Mouse (Mus musculus): ENCODE results near the gene Dbr1. TPM values are rescaled to one million over a fixed set of nuclear protein-coding genes. Genes with fewer than 3 reads are reported as not detected.

Gene Dbr1
- 26.8 and 31.4 TPM in 2 replicates for polyA plus RNA-seq (2016; fragmentation: Nextera tagmentation; extraction: Ambion mirVana)

DNA sequence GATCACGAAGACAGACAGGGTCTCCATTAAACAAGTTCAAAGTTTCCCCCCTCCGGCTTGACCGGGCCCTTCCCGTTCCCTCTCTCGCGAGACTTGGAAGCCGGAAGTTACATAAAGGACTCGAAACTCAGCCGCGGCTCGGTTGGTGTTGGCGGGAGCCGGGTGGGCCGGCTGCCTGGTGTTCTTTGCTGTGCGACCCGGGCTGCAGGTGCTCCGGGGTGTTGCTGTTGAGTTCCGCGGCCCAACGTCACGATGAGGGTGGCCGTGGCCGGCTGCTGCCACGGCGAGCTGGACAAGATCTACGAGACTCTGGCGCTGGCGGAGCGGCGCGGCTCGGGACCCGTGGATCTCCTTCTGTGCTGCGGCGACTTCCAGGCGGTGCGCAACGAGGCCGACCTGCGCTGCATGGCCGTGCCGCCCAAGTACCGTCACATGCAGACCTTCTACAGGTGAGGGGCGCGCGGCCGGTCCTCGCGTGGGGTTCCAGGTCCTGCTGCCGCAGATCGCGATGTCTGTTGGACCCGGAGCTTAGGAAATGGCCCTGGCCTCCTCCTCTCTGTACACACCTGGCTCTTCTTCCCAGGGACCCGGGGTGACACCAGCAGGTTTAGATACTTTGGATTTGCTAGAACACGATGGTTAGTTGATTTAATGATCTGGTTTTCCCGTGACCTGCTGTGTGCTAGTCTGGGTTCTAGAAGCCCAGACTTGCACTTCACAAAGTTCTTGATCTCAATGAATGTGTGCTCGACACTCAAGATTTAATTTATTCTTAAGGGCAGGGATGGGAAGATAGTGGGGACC, at the start of gene Dbr1:
Gene Dbr1, plus strand, starts transcription at position 123 of the 804 bp plus-strand sequence.
- H3K4me1 ChIP-seq: peaks cover 26% of the 10 kb centered on the region
- peaks cover 29% of the 10 kb centered on the region for H3K36me3 ChIP-seq
- peak within 1 kb of the TSS; percentile 75 for H3K4me2 ChIP-seq
- H3K4me3 ChIP-seq: peak within 1 kb of the TSS; percentile 88
- peak; percentile 91 for ATAC-seq
- 0 out of 2 replicates have a peak, but pooled peaks cover 3% of the 10 kb centered on the region for H3K27me3 ChIP-seq (replicated peaks)
- peak within 1 kb of the TSS; percentile 92 for H3K9ac ChIP-seq
- H3K9me3 ChIP-seq (replicated peaks): no peaks in the 10 kb centered on the region
- peak within 1 kb of the TSS; percentile 88 for H3K27ac ChIP-seq
- WGBS (ENCODE audit: insufficient replicate concordance): 2% methylated on average over 57 of the region's 57 CpGs

- no peak overlapping the region for H3K9ac ChIP-seq
- no peak overlapping the region for H3K27ac ChIP-seq
- H3K36me3 ChIP-seq: peaks cover 82% of the 10 kb centered on the region
- ATAC-seq: no peak
- H3K4me2 ChIP-seq: no peak overlapping the region
- no peaks in the 10 kb centered on the region for H3K9me3 ChIP-seq (replicated peaks)
- H3K4me1 ChIP-seq: no peaks in the 10 kb centered on the region
- H3K4me3 ChIP-seq: no peak overlapping the region
- H3K27me3 ChIP-seq (replicated peaks): no peaks in the 10 kb centered on the region
- 66% methylated on average over 1 of the region's 1 CpGs for WGBS (ENCODE audit: insufficient replicate concordance)
Observed at GRCm38 (mm10) chr9:99531865-99532264, 43.7 kb upstream of the Dbr1 start.

DNA sequence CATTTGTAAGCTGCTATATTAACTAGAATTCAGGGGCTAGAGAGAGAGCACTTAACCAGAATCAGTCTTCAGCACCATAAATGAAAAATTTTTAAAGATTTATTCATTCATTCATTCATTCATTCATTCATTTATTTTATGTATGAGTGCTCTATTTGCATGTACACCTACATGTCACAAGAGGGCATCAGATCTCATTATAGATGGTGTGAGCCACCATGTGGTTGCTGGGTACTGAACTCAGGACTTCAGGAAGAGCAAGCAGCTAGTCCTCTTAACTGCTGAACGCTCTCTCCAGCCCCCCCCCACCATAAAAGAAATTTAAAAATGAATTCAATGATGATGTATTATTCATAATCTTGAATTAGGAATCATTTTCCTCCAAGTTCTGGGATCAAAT, 29.3 kb upstream of the Dbr1 start:
- Histone ChIP-seq H3K4me3 (no peak overlapping the region), H3K4me2 (no peak overlapping the region), H3K36me3 (peaks cover 5% of the 10 kb centered on the region), H3K9me3 (replicated peaks) (no peaks in the 10 kb centered on the region), H3K9ac (no peak overlapping the region), H3K27ac (no peak overlapping the region), H3K27me3 (replicated peaks) (no peaks in the 10 kb centered on the region), H3K4me1 (no peaks in the 10 kb centered on the region)
- no peak for ATAC-seq
- WGBS (ENCODE audit: insufficient replicate concordance): 72% methylated on average over 1 of the region's 1 CpGs

DNA sequence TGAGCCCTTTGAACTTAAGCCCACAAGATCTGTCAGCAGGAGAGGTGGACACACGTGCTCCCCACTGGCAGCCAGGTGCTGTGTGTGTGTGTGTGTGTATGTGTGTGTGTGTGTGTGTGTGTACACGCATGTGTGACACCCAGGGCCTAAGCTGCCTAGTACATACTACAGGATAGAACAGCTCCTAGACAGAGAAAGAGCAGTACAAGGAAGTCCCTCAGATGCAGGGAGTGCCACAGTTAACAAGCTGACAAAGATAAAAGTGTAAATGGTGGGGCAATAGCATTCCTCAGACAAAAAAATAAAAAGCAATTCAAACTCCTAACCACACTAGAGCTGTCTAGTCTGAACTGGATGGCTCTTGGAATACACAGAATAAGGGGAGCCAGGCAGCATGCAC, 23.5 kb upstream of the Dbr1 start:
- no peak overlapping the region for H3K4me2 ChIP-seq
- H3K36me3 ChIP-seq: peaks cover 5% of the 10 kb centered on the region
- ATAC-seq: no peak; the same call in 1 of the 2 replicates
- H3K4me3 ChIP-seq: no peak overlapping the region
- H3K4me1 ChIP-seq: peaks cover 49% of the 10 kb centered on the region
- no peak overlapping the region for H3K27ac ChIP-seq
- no peaks in the 10 kb centered on the region for H3K9me3 ChIP-seq (replicated peaks)
- WGBS (ENCODE audit: insufficient replicate concordance): 59% methylated on average over 2 of the region's 2 CpGs
- no peaks in the 10 kb centered on the region for H3K27me3 ChIP-seq (replicated peaks)
- H3K9ac ChIP-seq: no peak overlapping the region

DNA sequence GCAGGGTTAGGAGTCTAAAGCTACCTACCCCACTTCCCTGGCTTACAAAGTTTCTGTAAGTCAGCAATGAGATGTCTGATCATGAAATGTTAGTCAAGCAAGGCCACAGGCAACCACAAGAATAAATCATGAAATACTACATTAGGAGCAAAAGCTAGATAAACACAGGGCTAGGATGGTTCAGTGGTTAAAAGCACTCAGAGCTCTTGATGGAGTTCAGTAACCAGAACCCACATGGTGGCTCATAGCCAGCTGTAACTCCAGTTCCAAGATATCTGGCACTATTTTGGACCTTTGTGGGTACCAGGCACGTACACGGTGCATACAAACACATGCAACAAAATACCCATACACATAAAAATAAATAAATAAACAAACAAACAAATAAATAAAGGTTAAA, 22.6 kb upstream of the Dbr1 start:
- peaks cover 59% of the 10 kb centered on the region for H3K4me1 ChIP-seq
- 80% methylated on average over 2 of the region's 2 CpGs for WGBS (ENCODE audit: insufficient replicate concordance)

DNA sequence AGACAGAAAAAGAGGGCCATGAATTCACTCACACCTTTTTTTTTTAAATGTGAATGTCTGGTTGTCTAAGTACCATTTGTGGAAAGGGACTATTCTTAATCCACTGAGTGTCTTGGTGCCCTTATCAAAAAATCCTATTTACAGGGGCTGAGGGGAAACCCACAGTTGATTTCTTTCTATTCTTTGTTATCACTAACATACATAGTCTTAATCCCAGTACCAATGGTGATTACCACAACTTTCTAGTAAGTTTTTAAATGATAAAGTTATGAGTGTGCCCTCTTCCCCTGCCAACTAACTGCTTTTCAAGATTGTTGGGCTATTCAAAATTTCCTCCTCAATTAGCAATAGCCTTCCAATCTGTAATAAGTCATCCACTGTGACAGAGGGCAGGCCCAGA, 21.5 kb upstream of the Dbr1 start:
- Histone ChIP-seq H3K4me1 (peaks cover 67% of the 10 kb centered on the region), H3K9ac (no peak overlapping the region), H3K27ac (0 out of 2 replicates have a peak overlapping the region, but pooled peaks have one; percentile 55), H3K4me2 (no peak overlapping the region), H3K27me3 (replicated peaks) (no peaks in the 10 kb centered on the region), H3K4me3 (no peak overlapping the region), H3K9me3 (replicated peaks) (no peaks in the 10 kb centered on the region), H3K36me3 (peaks cover 5% of the 10 kb centered on the region; the same call in 1 of the 2 replicates)
- no peak for ATAC-seq

More for the DNA sequence above, 22.6 kb upstream of the Dbr1 start:
- H3K36me3 ChIP-seq: peaks cover 5% of the 10 kb centered on the region
- H3K4me3 ChIP-seq: no peak overlapping the region
- H3K9ac ChIP-seq: no peak overlapping the region
- no peak overlapping the region for H3K4me2 ChIP-seq
- ATAC-seq: no peak
- H3K9me3 ChIP-seq (replicated peaks): no peaks in the 10 kb centered on the region
- H3K27ac ChIP-seq: no peak overlapping the region
- H3K27me3 ChIP-seq (replicated peaks): no peaks in the 10 kb centered on the region

- Histone ChIP-seq H3K27me3 (replicated peaks) (no peaks in the 10 kb centered on the region), H3K9me3 (replicated peaks) (no peaks in the 10 kb centered on the region), H3K36me3 (peaks cover 3% of the 10 kb centered on the region; the same call in 1 of the 2 replicates), H3K27ac (no peak overlapping the region), H3K4me3 (no peak overlapping the region), H3K4me2 (no peak overlapping the region), H3K4me1 (peaks cover 79% of the 10 kb centered on the region), H3K9ac (no peak overlapping the region)
- no peak for ATAC-seq
- WGBS (ENCODE audit: insufficient replicate concordance): 40% methylated on average over 3 of the region's 3 CpGs
Observed at GRCm38 (mm10) chr9:99555253-99555652, 20.3 kb upstream of the Dbr1 start.

GRCm38 (mm10) chr9:99557580-99558300, 17.9 kb upstream of the Dbr1 start:
- Histone ChIP-seq H3K4me1 (peaks cover 73% of the 10 kb centered on the region), H3K36me3 (no peaks in the 10 kb centered on the region), H3K9ac (no peak overlapping the region), H3K4me2 (peak overlapping the region; percentile 36), H3K27ac (peak overlapping the region; percentile 60), H3K4me3 (no peak overlapping the region), H3K9me3 (replicated peaks) (no peaks in the 10 kb centered on the region), H3K27me3 (replicated peaks) (no peaks in the 10 kb centered on the region)
- 17% methylated on average over 8 of the region's 8 CpGs for WGBS (ENCODE audit: insufficient replicate concordance)
- ATAC-seq: peak; percentile 71

- Histone ChIP-seq H3K4me2 (peak overlapping the region; percentile 47), H3K9me3 (replicated peaks) (no peaks in the 10 kb centered on the region), H3K4me3 (no peak overlapping the region), H3K9ac (no peak overlapping the region), H3K36me3 (no peaks in the 10 kb centered on the region), H3K4me1 (peaks cover 70% of the 10 kb centered on the region), H3K27me3 (replicated peaks) (no peaks in the 10 kb centered on the region), H3K27ac (no peak overlapping the region)
- ATAC-seq: 0 out of 2 replicates have a peak, but pooled peaks have one; percentile 29
- WGBS (ENCODE audit: insufficient replicate concordance): 34% methylated on average over 7 of the region's 7 CpGs
Observed at GRCm38 (mm10) chr9:99558824-99559556, 16.6 kb upstream of the Dbr1 start.

GRCm38 (mm10) chr9:99559557-99559904, 16.1 kb upstream of the Dbr1 start:
- peak; percentile 33; the same call in 1 of the 2 replicates for ATAC-seq
- Histone ChIP-seq H3K9me3 (replicated peaks) (no peaks in the 10 kb centered on the region), H3K4me2 (peak overlapping the region; percentile 47), H3K4me1 (peaks cover 67% of the 10 kb centered on the region), H3K4me3 (no peak overlapping the region), H3K27ac (no peak overlapping the region), H3K27me3 (replicated peaks) (no peaks in the 10 kb centered on the region), H3K9ac (no peak overlapping the region), H3K36me3 (no peaks in the 10 kb centered on the region)

- no peaks in the 10 kb centered on the region for H3K9me3 ChIP-seq (replicated peaks)
- no peak for ATAC-seq
- no peak overlapping the region for H3K9ac ChIP-seq
- peak overlapping the region; percentile 32 for H3K4me2 ChIP-seq
- H3K27ac ChIP-seq: no peak overlapping the region
- H3K4me3 ChIP-seq: no peak overlapping the region
- H3K4me1 ChIP-seq: peaks cover 63% of the 10 kb centered on the region
- 73% methylated on average over 3 of the region's 3 CpGs for WGBS (ENCODE audit: insufficient replicate concordance)
- no peaks in the 10 kb centered on the region for H3K27me3 ChIP-seq (replicated peaks)
- no peaks in the 10 kb centered on the region for H3K36me3 ChIP-seq
Observed at GRCm38 (mm10) chr9:99560389-99560788, 15.2 kb upstream of the Dbr1 start.

DNA sequence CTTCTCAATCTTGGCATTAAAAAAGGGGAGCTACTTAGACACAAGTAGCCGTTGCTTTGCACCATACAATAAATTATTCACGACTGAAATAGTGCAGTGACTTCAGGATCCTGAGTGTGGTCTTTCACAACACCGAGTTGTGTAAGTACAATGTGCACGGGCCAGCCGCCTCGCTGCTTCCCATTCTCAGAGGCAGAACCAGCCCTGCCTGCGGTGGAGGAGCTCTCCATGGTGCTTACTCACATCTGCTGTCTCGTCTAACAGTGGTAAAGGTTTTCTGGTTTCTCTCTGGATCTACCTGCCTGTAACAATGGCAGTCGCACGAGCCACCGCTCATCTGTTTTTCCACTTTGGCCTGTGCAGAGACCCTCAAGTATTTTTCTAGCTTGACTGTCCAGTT, 11.9 kb upstream of the Dbr1 start:
- Histone ChIP-seq H3K27ac (no peak overlapping the region), H3K4me2 (no peak overlapping the region), H3K27me3 (replicated peaks) (no peaks in the 10 kb centered on the region), H3K4me1 (peaks cover 51% of the 10 kb centered on the region), H3K9ac (no peak overlapping the region), H3K36me3 (no peaks in the 10 kb centered on the region), H3K4me3 (no peak overlapping the region), H3K9me3 (replicated peaks) (no peaks in the 10 kb centered on the region)
- no peak for ATAC-seq
- whole genome bisulfite sequencing (ENCODE audit: insufficient replicate concordance): 12% methylated on average over 11 of the region's 11 CpGs

Data from liver, embryonic 12.5 days (tissue).